Mouse (Mus musculus) liver, embryonic 14.5 days (tissue): ENCODE results near the gene Hspb2.

Experiments
- CTCF ChIP-seq: IDR thresholded peaks from 2 replicates; pipeline ENCODE4 v1.5.1; 2016; ENCODE audit warnings: antibody characterized with exemption, low read depth, control low read depth
- EP300 ChIP-seq: IDR thresholded peaks from 2 replicates; pipeline ENCODE4 v1.6.1; 2016; ENCODE audit warnings: antibody characterized with exemption, low read depth

- TF ChIP-seq CTCF = no peak
- no peak for TF ChIP-seq EP300
Observed at GRCm38 (mm10) chr9:50767531-50768106, 15.5 kb upstream of the Hspb2 start.
